Mouse (Mus musculus): Measurements from ENCODE around the gene Zdhhc17.

The Zdhhc17 gene

GRCm38 (mm10) chr10:110959781-110960180 lies 50.2 kb downstream of the Zdhhc17 start:
- DNase-seq (ENCODE audit: extremely low read depth, low read depth) = no peak

- no peak for DNase-seq (ENCODE audit: extremely low read depth, low read depth)
Observed at GRCm38 (mm10) chr10:110958879-110959278, 51.1 kb downstream of the Zdhhc17 start.

GRCm38 (mm10) chr10:110952937-110953451 lies 56.9 kb downstream of the Zdhhc17 start:
- no peak for DNase-seq (ENCODE audit: extremely low read depth, low read depth)

DNA sequence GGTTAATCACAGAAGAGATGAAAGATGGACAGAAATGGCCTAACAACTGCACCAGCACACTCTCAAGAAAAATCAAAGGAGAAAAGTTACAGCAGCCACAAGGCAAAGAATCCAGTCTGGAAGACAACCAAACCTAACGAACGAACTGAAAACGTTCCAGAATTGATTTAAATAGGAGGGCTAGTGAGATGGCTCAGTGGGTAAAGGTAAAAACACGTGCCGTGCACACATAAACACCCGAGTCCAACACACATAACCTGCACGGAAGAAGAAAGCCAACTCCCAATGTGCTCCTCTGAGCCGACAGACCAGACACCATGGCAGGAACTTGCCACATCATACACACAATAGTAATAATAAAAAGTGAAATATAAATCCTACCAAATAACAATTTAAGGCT lies 57.7 kb downstream of the Zdhhc17 start:
- no peak for DNase-seq (ENCODE audit: extremely low read depth, low read depth)

DNA sequence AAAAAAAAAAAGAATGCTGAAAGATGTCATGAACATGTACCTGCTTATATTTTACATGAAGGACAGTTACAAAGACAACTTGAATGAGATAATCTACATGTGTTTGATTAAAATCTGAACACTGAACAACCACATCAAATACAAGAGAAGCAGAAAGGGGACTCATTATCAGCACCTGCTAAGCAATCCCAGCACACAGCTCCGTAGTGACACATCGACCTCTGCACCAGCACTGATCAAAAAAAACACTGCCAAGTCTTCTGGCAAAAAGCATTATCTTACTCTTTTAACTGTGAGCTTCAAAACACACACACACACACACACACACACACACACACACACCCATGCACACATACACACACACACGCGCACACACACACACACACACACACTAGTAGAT lies 58.2 kb downstream of the Zdhhc17 start:
- DNase-seq (ENCODE audit: extremely low read depth, low read depth) = no peak

DNA sequence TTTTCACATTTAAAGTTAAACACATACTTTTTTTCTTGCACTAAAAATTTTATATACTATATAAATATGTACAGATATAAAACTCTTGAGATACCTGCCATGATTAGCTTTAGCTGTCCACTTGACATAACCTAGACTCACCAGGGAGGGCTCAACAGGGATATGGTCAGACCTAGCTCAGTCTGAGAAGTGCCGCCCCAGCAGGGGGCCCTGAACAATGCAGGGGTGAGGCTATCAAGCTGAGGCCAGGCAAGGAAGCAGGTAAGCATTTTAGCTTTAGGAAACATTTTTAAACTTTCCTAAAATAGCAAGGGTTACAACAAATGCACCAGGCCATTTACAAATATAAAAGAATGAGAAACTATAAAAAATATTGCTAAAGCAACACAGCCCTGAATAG lies 58.8 kb downstream of the Zdhhc17 start:
- DNase-seq (ENCODE audit: extremely low read depth, low read depth) = no peak

GRCm38 (mm10) chr10:110947574-110947973 lies 62.4 kb downstream of the Zdhhc17 start:
- no peak for DNase-seq (ENCODE audit: extremely low read depth, low read depth)

- no peak for DNase-seq (ENCODE audit: extremely low read depth, low read depth)
Observed at GRCm38 (mm10) chr10:110945966-110946365, 64.0 kb downstream of the Zdhhc17 start.

DNA sequence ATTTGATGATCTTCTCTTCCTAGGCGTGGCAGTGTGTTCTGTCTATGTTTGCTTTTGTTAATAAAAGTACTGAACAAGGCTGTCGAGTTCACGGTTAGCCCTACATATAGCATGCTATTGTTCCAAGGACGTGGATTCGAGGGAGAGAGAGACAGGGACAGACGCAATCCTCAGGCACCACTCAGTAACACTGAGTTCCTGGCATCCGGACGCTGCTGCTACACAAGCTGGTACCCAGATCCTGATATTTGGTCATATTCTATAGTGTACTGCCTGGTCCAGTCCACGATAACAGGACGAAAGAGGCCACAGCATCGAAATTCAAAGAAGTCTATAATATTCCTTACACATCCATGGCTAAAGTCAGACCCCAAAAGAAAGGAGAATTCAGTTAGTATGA lies 65.8 kb downstream of the Zdhhc17 start:
- DNase-seq (ENCODE audit: extremely low read depth, low read depth) = no peak

GRCm38 (mm10) chr10:110942806-110943205 lies 67.1 kb downstream of the Zdhhc17 start:
- no peak for DNase-seq (ENCODE audit: extremely low read depth, low read depth)

DNA sequence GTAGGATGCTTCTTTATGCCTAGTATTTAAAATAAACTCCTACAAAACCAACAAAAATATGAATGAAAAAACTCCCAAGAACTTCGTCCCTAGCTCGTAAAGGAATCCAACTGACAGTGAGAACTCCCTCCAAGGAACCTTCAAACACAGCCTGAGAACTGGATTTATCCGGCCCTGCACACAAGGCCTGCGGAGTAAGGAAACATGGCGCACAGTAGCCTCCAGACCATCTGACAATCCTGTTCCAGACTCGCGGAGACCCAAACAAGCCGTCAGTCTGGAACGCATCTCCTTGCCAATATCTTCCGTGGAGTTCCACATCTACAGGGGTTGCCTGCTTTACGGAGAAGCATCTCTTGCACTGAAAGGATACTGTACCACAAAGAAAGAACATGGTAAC lies 68.0 kb downstream of the Zdhhc17 start:
- no peak for DNase-seq (ENCODE audit: extremely low read depth, low read depth)

GRCm38 (mm10) chr10:110940740-110941398 lies 69.1 kb downstream of the Zdhhc17 start:
- DNase-seq (ENCODE audit: extremely low read depth, low read depth) = no peak

- DNase-seq (ENCODE audit: extremely low read depth, low read depth) = no peak
Observed at GRCm38 (mm10) chr10:110939717-110940116, 70.2 kb downstream of the Zdhhc17 start.

- DNase-seq (ENCODE audit: extremely low read depth, low read depth) = no peak
Observed at GRCm38 (mm10) chr10:110938841-110939549, 70.9 kb downstream of the Zdhhc17 start.

DNA sequence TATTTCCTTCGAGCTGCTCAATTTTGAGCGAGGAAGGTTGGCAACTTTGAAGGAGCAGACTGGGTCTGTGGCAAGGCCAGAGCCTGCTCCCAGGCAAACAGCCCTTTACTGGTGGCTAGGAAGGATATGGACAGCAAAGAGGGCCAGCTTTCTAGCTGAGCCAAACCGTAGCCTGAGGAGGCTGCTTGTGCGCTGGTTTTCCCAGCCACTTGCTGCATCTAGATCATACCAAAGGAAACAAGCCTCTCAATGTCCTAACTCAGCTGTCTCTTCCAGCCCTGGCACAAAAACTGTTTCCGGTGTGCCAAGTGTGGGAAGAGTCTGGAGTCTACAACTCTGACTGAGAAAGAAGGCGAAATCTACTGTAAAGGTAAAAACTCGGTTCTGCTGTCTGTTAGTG lies 71.6 kb downstream of the Zdhhc17 start:
- DNase-seq (ENCODE audit: extremely low read depth, low read depth) = no peak

DNA sequence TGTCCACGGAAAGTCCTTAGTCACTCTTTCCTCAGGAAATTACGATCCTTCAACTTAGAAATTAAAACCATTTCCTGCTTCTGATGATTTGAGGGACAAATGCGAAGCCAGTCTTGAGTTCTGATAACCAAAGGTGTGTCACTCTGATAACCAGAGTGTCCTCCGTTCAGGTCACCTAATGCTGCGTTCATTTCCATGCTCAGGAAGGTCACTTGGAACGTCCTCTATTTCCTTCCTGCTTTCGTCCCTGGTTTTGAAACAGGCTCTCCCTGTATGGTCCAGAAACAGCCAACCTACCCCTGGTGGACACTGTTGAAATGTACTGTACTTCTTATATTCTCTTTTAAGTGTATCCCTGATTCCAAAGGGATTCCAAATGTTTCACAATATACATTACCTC lies 74.3 kb downstream of the Zdhhc17 start:
- DNase-seq (ENCODE audit: extremely low read depth, low read depth) = no peak

DNA sequence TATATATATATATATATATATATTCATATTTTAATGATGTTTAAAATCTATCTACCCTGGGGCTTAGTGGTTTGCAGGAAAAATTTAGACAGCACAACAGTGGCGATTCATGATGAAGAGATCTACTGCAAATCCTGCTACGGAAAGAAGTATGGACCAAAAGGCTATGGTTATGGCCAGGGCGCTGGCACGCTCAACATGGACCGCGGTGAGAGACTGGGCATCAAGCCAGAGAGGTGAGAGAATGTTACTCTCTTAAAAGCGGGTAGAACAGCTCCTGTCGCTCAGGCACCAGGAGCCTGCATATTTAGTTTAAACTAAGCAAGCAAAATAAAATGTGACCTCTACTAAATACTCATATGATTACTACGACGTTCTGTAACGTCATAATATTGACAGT lies 74.9 kb downstream of the Zdhhc17 start:
- no peak for DNase-seq (ENCODE audit: extremely low read depth, low read depth)

DNA sequence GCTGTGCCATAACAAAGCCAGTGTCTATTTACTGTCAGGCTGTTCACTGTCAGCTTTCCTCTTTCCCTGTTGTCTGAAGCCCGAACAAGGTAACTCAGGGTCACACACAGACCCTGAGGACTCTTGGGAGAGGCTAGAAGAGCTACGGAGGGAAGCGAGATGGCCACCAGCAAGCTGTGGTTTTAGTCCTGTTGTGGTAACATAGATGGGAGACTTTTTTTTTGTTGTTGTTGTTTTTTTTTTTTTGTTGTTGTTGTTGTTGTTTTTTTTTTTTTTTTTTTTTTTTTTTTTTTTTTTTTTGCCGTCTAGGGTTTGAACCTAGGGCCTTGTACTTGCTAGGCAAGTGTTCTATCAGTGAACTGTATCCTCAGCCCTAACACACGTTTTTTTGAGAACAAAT lies 76.4 kb downstream of the Zdhhc17 start:
- no peak for DNase-seq (ENCODE audit: extremely low read depth, low read depth)

- DNase-seq (ENCODE audit: extremely low read depth, low read depth) = no peak
Observed at GRCm38 (mm10) chr10:110931913-110932560, 77.9 kb downstream of the Zdhhc17 start.

DNA sequence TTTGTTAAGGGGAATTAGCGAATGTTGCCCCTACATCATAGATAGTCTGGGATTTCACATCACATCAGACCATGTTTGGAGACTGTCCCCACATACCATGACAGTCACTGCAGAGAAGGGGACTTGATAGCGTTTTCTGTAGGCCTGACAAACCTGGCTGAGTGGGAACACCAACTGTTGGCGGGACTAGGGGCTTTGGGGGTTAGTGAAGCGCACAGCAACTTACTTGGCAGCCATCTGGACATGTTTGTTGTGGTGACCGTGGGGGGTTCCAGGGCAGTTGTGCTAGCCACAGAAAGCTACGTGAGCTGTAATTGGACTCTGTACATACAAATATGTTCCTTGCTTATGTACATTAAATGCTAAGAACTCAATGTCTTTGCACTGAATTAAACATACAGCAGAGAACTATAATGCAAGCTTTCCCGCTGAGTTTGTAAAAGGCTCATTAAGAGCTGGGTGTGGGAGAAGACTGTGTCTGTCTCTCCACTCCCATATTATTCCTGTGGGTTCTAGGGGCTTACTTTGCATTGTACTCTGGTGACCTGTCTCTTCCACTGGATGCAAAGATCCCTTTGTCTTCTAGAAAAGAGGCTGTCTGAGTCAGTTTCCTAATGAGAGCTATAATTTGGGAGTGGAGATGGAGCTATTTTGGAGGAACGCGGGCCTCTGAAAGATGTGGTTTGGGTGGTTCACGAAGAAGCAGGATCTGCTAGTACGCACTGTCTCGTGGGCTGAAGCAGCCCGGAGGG lies 78.6 kb downstream of the Zdhhc17 start:
- no peak for DNase-seq (ENCODE audit: extremely low read depth, low read depth)

GRCm38 (mm10) chr10:110929756-110930155 lies 80.2 kb downstream of the Zdhhc17 start:
- no peak for DNase-seq (ENCODE audit: extremely low read depth, low read depth)

- DNase-seq (ENCODE audit: extremely low read depth, low read depth) = no peak
Observed at GRCm38 (mm10) chr10:110927491-110927890, 82.4 kb downstream of the Zdhhc17 start.

All from MEL-GATA-1-ER (cell line).